Mouse (Mus musculus) MEL (cell line): ENCODE measurements around the gene Sstr3. TPM values are rescaled to one million over a fixed set of nuclear protein-coding genes. Genes with fewer than 3 reads are reported as not detected.

ENCODE experiments used
- DNase-seq: peaks from one replicate; pipeline ENCODE4 v3.0.0; 2011; ENCODE audit warnings: low read depth, low spot score
- H3K27ac ChIP-seq: 2 replicates; pipeline ENCODE4 v1.5.1; 2012; ENCODE audit warnings: low read depth, mild to moderate bottlenecking, control low read depth, low read length, moderate library complexity; ENCODE audit not compliant: control insufficient read depth
- H3K27me3 ChIP-seq, 2 experiments: fragments of 150-350 bp in 1 of 2; sonication (generic) in 1 of 2; 2 replicates each; pipeline ENCODE4 v1.6.1; 2012; ENCODE audit warnings: low read length in 2 of 2, mild to moderate bottlenecking in 2 of 2, improper control_type of control experiment in 1 of 2, moderate library complexity in 1 of 2; ENCODE audit not compliant: insufficient read depth in 2 of 2, control insufficient read depth in 1 of 2
- H3K36me3 ChIP-seq, 2 experiments: 2 replicates each; pipeline ENCODE4 v1.6.1; 2012 to 2014; ENCODE audit warnings: low read length in 2 of 2, improper control_type of control experiment in 1 of 2, inconsistent platforms in 1 of 2, mild to moderate bottlenecking in 1 of 2; ENCODE audit not compliant: insufficient read depth in 2 of 2, control insufficient read depth in 1 of 2
- H3K4me1 ChIP-seq, 2 experiments: fragments of 150-350 bp in 1 of 2; sonication (generic) in 1 of 2; 2 replicates each; pipeline ENCODE4 v1.6.1; 2012; ENCODE audit warnings: low read length in 2 of 2, improper control_type of control experiment in 1 of 2, mild to moderate bottlenecking in 1 of 2; ENCODE audit not compliant: insufficient read depth in 2 of 2, control insufficient read depth in 1 of 2
- H3K4me3 ChIP-seq, 2 experiments: fragments of 150-350 bp in 1 of 2; sonication (generic) in 1 of 2; 2 replicates each; pipeline ENCODE4 v1.5.1; 2012; ENCODE audit warnings: low read depth in 2 of 2, low read length in 2 of 2, mild to moderate bottlenecking in 2 of 2, moderate library complexity in 2 of 2, control low read depth in 1 of 2, improper control_type of control experiment in 1 of 2; ENCODE audit not compliant: control insufficient read depth in 1 of 2, insufficient read depth in 1 of 2
- H3K79me2 ChIP-seq: 2 replicates; pipeline ENCODE4 v1.6.1; 2012; ENCODE audit warnings: mild to moderate bottlenecking, low read length, moderate library complexity; ENCODE audit not compliant: control insufficient read depth, poor library complexity, insufficient read depth
- H3K9ac ChIP-seq: 2 replicates; pipeline ENCODE4 v1.6.1; 2012; ENCODE audit warnings: low read depth, mild to moderate bottlenecking, control low read depth, low read length, moderate library complexity; ENCODE audit not compliant: control insufficient read depth, poor library complexity, severe bottlenecking
- H3K9me3 ChIP-seq: fragments of 150-350 bp; sonication (generic); replicated peaks from 2 replicates; pipeline ENCODE4 v1.6.1; 2012; ENCODE audit warnings: mild to moderate bottlenecking, low read length, improper control_type of control experiment, moderate library complexity; ENCODE audit not compliant: insufficient read depth
- BHLHE40 ChIP-seq: IDR thresholded peaks from 2 replicates; pipeline ENCODE4 v1.6.1; 2012; ENCODE audit warnings: low read depth, mild to moderate bottlenecking, inconsistent platforms, low read length, improper control_type of control experiment, borderline replicate concordance
- CHD2 ChIP-seq: IDR thresholded peaks from 2 replicates; pipeline ENCODE4 v1.6.1; 2011; ENCODE audit warnings: low read length, improper control_type of control experiment
- CTCF ChIP-seq, 3 experiments: IDR thresholded peaks in 2 of 3; conservative IDR thresholded peaks in 1 of 3; 2 replicates each; pipeline ENCODE4 v1.5.1; 2011 to 2012; ENCODE audit warnings: low read length in 3 of 3, low read depth in 2 of 3, mild to moderate bottlenecking in 2 of 3, improper control_type of control experiment in 1 of 3, inconsistent platforms in 1 of 3, mixed read lengths in 1 of 3, moderate library complexity in 1 of 3; ENCODE audit not compliant: control insufficient read depth in 1 of 3, insufficient read depth in 1 of 3, poor library complexity in 1 of 3, severe bottlenecking in 1 of 3
- E2F4 ChIP-seq: IDR thresholded peaks from 2 replicates; pipeline ENCODE4 v1.6.1; 2011; ENCODE audit warnings: low read depth, low read length, improper control_type of control experiment, borderline replicate concordance
- ELF1 ChIP-seq: IDR thresholded peaks from 2 replicates; pipeline ENCODE4 v1.6.1; 2014; ENCODE audit warnings: low read depth, mild to moderate bottlenecking, inconsistent platforms, low read length, improper control_type of control experiment, moderate library complexity
- ETS1 ChIP-seq: IDR thresholded peaks from 2 replicates; pipeline ENCODE4 v1.6.1; 2012; ENCODE audit warnings: low read depth, mild to moderate bottlenecking, inconsistent platforms, low read length, improper control_type of control experiment, moderate library complexity
- GATA1 ChIP-seq: IDR thresholded peaks from 2 replicates; pipeline ENCODE4 v1.6.1; 2011; ENCODE audit warnings: low read depth, low read length, improper control_type of control experiment
- KAT2A ChIP-seq: conservative IDR thresholded peaks from 2 replicates; pipeline ENCODE4 v1.6.1; 2012; ENCODE audit warnings: low read depth, low read length, improper control_type of control experiment, inconsistent platforms
- MAFK ChIP-seq: IDR thresholded peaks from 2 replicates; pipeline ENCODE4 v1.6.1; 2011; ENCODE audit warnings: low read depth, mild to moderate bottlenecking, low read length, improper control_type of control experiment, borderline replicate concordance
- MAX ChIP-seq: IDR thresholded peaks from 2 replicates; pipeline ENCODE4 v1.6.1; 2011; ENCODE audit warnings: low read length, improper control_type of control experiment
- MEF2A ChIP-seq: IDR thresholded peaks from 2 replicates; pipeline ENCODE4 v1.6.1; 2014; ENCODE audit warnings: low read depth, mild to moderate bottlenecking, inconsistent platforms, low read length, improper control_type of control experiment; ENCODE audit not compliant: poor library complexity, insufficient replicate concordance, severe bottlenecking; ENCODE audit errors: extremely low read depth
- MYB ChIP-seq: IDR thresholded peaks from 2 replicates; pipeline ENCODE4 v1.6.1; 2011; ENCODE audit warnings: mild to moderate bottlenecking, low read depth, low read length, improper control_type of control experiment
- NRF1 ChIP-seq: IDR thresholded peaks from 2 replicates; pipeline ENCODE4 v1.6.1; 2014; ENCODE audit warnings: low read depth, mild to moderate bottlenecking, inconsistent platforms, low read length, improper control_type of control experiment, moderate library complexity; ENCODE audit not compliant: poor library complexity, insufficient read depth, severe bottlenecking
- POLR2A ChIP-seq, 2 experiments: IDR thresholded peaks; 2 replicates each; pipeline ENCODE4 v1.6.1; 2011 to 2012; ENCODE audit warnings: low read length in 2 of 2, mild to moderate bottlenecking in 2 of 2, control low read depth in 1 of 2, improper control_type of control experiment in 1 of 2, low read depth in 1 of 2, moderate library complexity in 1 of 2; ENCODE audit not compliant: control insufficient read depth in 1 of 2, insufficient read depth in 1 of 2, poor library complexity in 1 of 2
- POLR2AphosphoS5 ChIP-seq: IDR thresholded peaks from 2 replicates; pipeline ENCODE4 v1.6.1; 2012; ENCODE audit warnings: low read depth, borderline replicate concordance, mild to moderate bottlenecking, inconsistent platforms, low read length, moderate library complexity, mixed read lengths
- RAD21 ChIP-seq: IDR thresholded peaks from 2 replicates; pipeline ENCODE4 v1.6.1; 2011; ENCODE audit warnings: mild to moderate bottlenecking, low read depth, low read length, improper control_type of control experiment
- SIN3A ChIP-seq: IDR thresholded peaks from 2 replicates; pipeline ENCODE4 v1.6.1; 2012; ENCODE audit warnings: low read length, improper control_type of control experiment, inconsistent platforms
- UBTF ChIP-seq: IDR thresholded peaks from 2 replicates; pipeline ENCODE4 v1.6.1; 2012; ENCODE audit warnings: low read depth, mild to moderate bottlenecking, inconsistent platforms, low read length, improper control_type of control experiment, moderate library complexity, borderline replicate concordance; ENCODE audit not compliant: insufficient read depth
- USF1 ChIP-seq: IDR thresholded peaks from 2 replicates; pipeline ENCODE4 v1.6.1; 2014; ENCODE audit warnings: low read depth, mild to moderate bottlenecking, inconsistent platforms, low read length, improper control_type of control experiment, moderate library complexity
- USF2 ChIP-seq, 2 experiments: IDR thresholded peaks; 2 replicates each; pipeline ENCODE4 v1.6.1; 2011 to 2012; ENCODE audit warnings: improper control_type of control experiment in 2 of 2, low read length in 2 of 2, borderline replicate concordance in 1 of 2, inconsistent platforms in 1 of 2, low read depth in 1 of 2, mild to moderate bottlenecking in 1 of 2; ENCODE audit not compliant: insufficient read depth in 1 of 2
- ZC3H11A ChIP-seq: IDR thresholded peaks from 2 replicates; pipeline ENCODE4 v1.6.1; 2012; ENCODE audit warnings: low read depth, mild to moderate bottlenecking, inconsistent platforms, low read length, improper control_type of control experiment
- ZKSCAN1 ChIP-seq: IDR thresholded peaks from 2 replicates; pipeline ENCODE4 v1.6.1; 2012; ENCODE audit warnings: low read depth, mild to moderate bottlenecking, inconsistent platforms, low read length, improper control_type of control experiment, moderate library complexity
- ZMIZ1 ChIP-seq: IDR thresholded peaks from 2 replicates; pipeline ENCODE4 v1.6.1; 2012; ENCODE audit warnings: low read depth, mild to moderate bottlenecking, inconsistent platforms, low read length, improper control_type of control experiment, moderate library complexity
- polyA plus RNA-seq, 2 experiments: library from polyadenylated mRNA; stranded (reverse) in 1 of 2; unstranded in 1 of 2; fragments of >175 nt in 1 of 2; fragments of >200 nt in 1 of 2; gene quantifications; 2 replicates each; pipeline versions ENCODE4 v1.2.1 to v1.2.4; 2012; ENCODE audit warnings: low replicate concordance in 2 of 2, low read depth in 1 of 2; ENCODE audit not compliant: insufficient read length in 2 of 2, insufficient read depth in 1 of 2, missing spikeins in 1 of 2
- total RNA-seq: library from RNA; depleted of rRNA; stranded (reverse); fragments of 300-350 nt; gene quantifications from 2 replicates; pipeline ENCODE4 v1.2.3, GENCODE M21; 2012

The Sstr3 gene
- total and polyA plus RNA-seq, 3 experiments: not detected

GRCm38 (mm10) chr15:78524163-78524562 lies 20.3 kb downstream of the Sstr3 start:
- no peak for DNase-seq
- Histone ChIP-seq H3K9me3 (no peaks in the 10 kb centered on the region), H3K4me1 (peaks cover 0 to 5% of the 10 kb centered on the region in 2 experiments; a peak in 2 of 4 replicates), H3K27me3 (no peaks in the 10 kb centered on the region; a peak in 1 of 4 replicates), H3K79me2 (no peaks in the 10 kb centered on the region), H3K4me3 (no peak overlapping the region), H3K36me3 (no peaks in the 10 kb centered on the region; a peak in 1 of 4 replicates), H3K27ac (no peak overlapping the region), H3K9ac (no peak overlapping the region)
- no peak for TF ChIP-seq E2F4
- TF ChIP-seq BHLHE40: no peak

- Histone ChIP-seq H3K27me3 (no peaks in the 10 kb centered on the region; a peak in 1 of 4 replicates), H3K9me3 (no peaks in the 10 kb centered on the region), H3K79me2 (no peaks in the 10 kb centered on the region), H3K4me3 (no peak overlapping the region), H3K27ac (no peak overlapping the region), H3K36me3 (no peaks in the 10 kb centered on the region), H3K4me1 (peaks cover 0 to 5% of the 10 kb centered on the region in 2 experiments; a peak in 2 of 4 replicates), H3K9ac (no peak overlapping the region)
- TF ChIP-seq RAD21: no peak
- no peak for TF ChIP-seq KAT2A
- no peak for TF ChIP-seq MEF2A
- TF ChIP-seq E2F4: no peak
- TF ChIP-seq SIN3A: no peak
- no peak for TF ChIP-seq POLR2A (IDR thresholded peaks at IDR 0.05; ENCODE audit: control insufficient read depth in 1 of 2, insufficient read depth in 1 of 2, low read depth in 1 of 2, low read length in 2 of 2, poor library complexity in 1 of 2)
- no peak for TF ChIP-seq ZC3H11A
- TF ChIP-seq CTCF (IDR thresholded peaks at IDR 0.05 in 2 of 3, conservative IDR thresholded peaks at IDR 0.05 in 1 of 3; ENCODE audit: control insufficient read depth in 1 of 3, insufficient read depth in 1 of 3, low read depth in 2 of 3, low read length in 3 of 3, poor library complexity in 1 of 3, severe bottlenecking in 1 of 3): no peak
- DNase-seq: no peak
These were observed 22.6 kb downstream of the Sstr3 start for GRCm38 (mm10) chr15:78521892-78522291.

GRCm38 (mm10) chr15:78521331-78521730 lies 23.2 kb downstream of the Sstr3 start:
- Histone ChIP-seq H3K9me3 (no peaks in the 10 kb centered on the region), H3K27me3 (no peaks in the 10 kb centered on the region; a peak in 1 of 4 replicates)
- no peak for DNase-seq

More at GRCm38 (mm10) chr15:78521331-78521730, 23.2 kb downstream of the Sstr3 start:
- TF ChIP-seq SIN3A (no peak), BHLHE40 (no peak), MYB (no peak), GATA1 (no peak), USF2 (IDR thresholded peaks at IDR 0.05; ENCODE audit: borderline replicate concordance in 1 of 2, insufficient read depth in 1 of 2, low read depth in 1 of 2, low read length in 2 of 2) (no peak), E2F4 (no peak), CHD2 (no peak), ZKSCAN1 (no peak), USF1 (no peak), ETS1 (no peak), MAX (no peak), ZMIZ1 (no peak), UBTF (no peak), ELF1 (no peak), CTCF (IDR thresholded peaks at IDR 0.05 in 2 of 3, conservative IDR thresholded peaks at IDR 0.05 in 1 of 3; ENCODE audit: control insufficient read depth in 1 of 3, insufficient read depth in 1 of 3, low read depth in 2 of 3, low read length in 3 of 3, poor library complexity in 1 of 3, severe bottlenecking in 1 of 3) (no peak), NRF1 (no peak), MAFK (no peak), RAD21 (no peak), POLR2AphosphoS5 (no peak)
- no peaks in the 10 kb centered on the region for H3K79me2 ChIP-seq
- no peaks in the 10 kb centered on the region for H3K36me3 ChIP-seq
- H3K4me3 ChIP-seq: no peak overlapping the region
- no peak overlapping the region for H3K27ac ChIP-seq
- H3K9ac ChIP-seq: no peak overlapping the region
- peaks cover 0 to 5% of the 10 kb centered on the region in 2 experiments; a peak in 2 of 4 replicates for H3K4me1 ChIP-seq
